Mouse (Mus musculus) liver, embryonic 14.5 days (tissue): ENCODE data around the gene Tiam2. TPM values are rescaled to one million over a fixed set of nuclear protein-coding genes. Genes with fewer than 3 reads are reported as not detected.

Experiments used
- ATAC-seq: fragments of 200-750 bp; cut with Nextera tagmentation; 2 replicates; pipeline ENCODE4 v1.8.0; 2017; ENCODE audit warnings: moderate number of reproducible peaks, mild to moderate bottlenecking, moderate library complexity; ENCODE audit not compliant: insufficient read depth
- DNase-seq, 3 experiments: peaks; one replicate each; pipeline ENCODE4 v3.0.0-alpha.2; 2012 to 2013; ENCODE audit warnings: low read depth in 3 of 3, low spot score in 3 of 3
- H3K27ac ChIP-seq: fragments of 300-500 bp; sonication (generic); 2 replicates; pipeline ENCODE4 v1.5.1; 2014; ENCODE audit warnings: moderate library complexity, mild to moderate bottlenecking, control low read depth, inconsistent platforms
- H3K27me3 ChIP-seq: fragments of 300-500 bp; sonication (generic); 2 replicates; pipeline ENCODE4 v1.6.1; 2014; ENCODE audit warnings: mild to moderate bottlenecking, low read length, moderate library complexity; ENCODE audit not compliant: control insufficient read depth, insufficient read depth
- H3K36me3 ChIP-seq: fragments of 300-500 bp; sonication (generic); replicated peaks from 2 replicates; pipeline ENCODE4 v1.6.1; 2014; ENCODE audit warnings: low read depth; ENCODE audit not compliant: control insufficient read depth, insufficient read depth
- H3K4me1 ChIP-seq, 2 experiments: fragments of 200-500 bp in 1 of 2; fragments of 300-500 bp in 1 of 2; sonication (generic) in 1 of 2; replicated peaks; 2 replicates each; pipeline ENCODE4 v1.6.1; 2012 to 2014; ENCODE audit warnings: antibody characterized with exemption in 1 of 2, inconsistent platforms in 1 of 2, low read length in 1 of 2; ENCODE audit not compliant: control insufficient read depth in 2 of 2, insufficient read depth in 2 of 2
- H3K4me2 ChIP-seq: fragments of 300-500 bp; sonication (generic); 2 replicates; pipeline ENCODE4 v1.6.1; 2014; ENCODE audit warnings: low read depth, mild to moderate bottlenecking, control low read depth, moderate library complexity
- H3K4me3 ChIP-seq, 2 experiments: fragments of 200-500 bp in 1 of 2; fragments of 300-500 bp in 1 of 2; sonication (generic) in 1 of 2; 2 replicates each; pipeline ENCODE4 v1.5.1; 2012 to 2014; ENCODE audit warnings: low read depth in 2 of 2, low read length in 2 of 2, mild to moderate bottlenecking in 2 of 2, control low read depth in 1 of 2, inconsistent platforms in 1 of 2, moderate library complexity in 1 of 2; ENCODE audit not compliant: insufficient read depth in 1 of 2
- H3K9ac ChIP-seq: fragments of 300-500 bp; sonication (generic); replicated peaks from 2 replicates; pipeline ENCODE4 v1.6.1; 2014; ENCODE audit warnings: mild to moderate bottlenecking, control low read depth, moderate library complexity
- H3K9me3 ChIP-seq: fragments of 300-500 bp; sonication (generic); 2 replicates; pipeline ENCODE4 v1.6.1; 2016; ENCODE audit warnings: low read length, mixed read lengths; ENCODE audit not compliant: control insufficient read depth
- CTCF ChIP-seq: IDR thresholded peaks from 2 replicates; pipeline ENCODE4 v1.5.1; 2016; ENCODE audit warnings: antibody characterized with exemption, low read depth, control low read depth
- EP300 ChIP-seq: IDR thresholded peaks from 2 replicates; pipeline ENCODE4 v1.6.1; 2016; ENCODE audit warnings: antibody characterized with exemption, low read depth
- WGBS: fragments of 180-500 bp; shearing (Covaris S2); extraction: QIAGEN DNeasy Blood & Tissue Kit; methylation state at CpG from one replicate; pipeline ENCODE4 v1.1.7; 2014; ENCODE audit not compliant: insufficient replicate concordance; 5-methylcytosine and 5-hydroxymethylcytosine counted together
- polyA plus RNA-seq, 2 experiments: library from polyadenylated mRNA; depleted of rRNA in 1 of 2; stranded (reverse) in 1 of 2; unstranded in 1 of 2; fragments of >200 nt; fragmentation: Nextera tagmentation in 1 of 2; extraction: Ambion mirVana in 1 of 2; gene quantifications; 2 replicates each; pipeline versions ENCODE4 v1.2.1 to v1.2.3; 2012 to 2014

Tiam2 gene
- polyA plus RNA-seq, 2 experiments, result 0.30 to 0.60 TPM

DNA sequence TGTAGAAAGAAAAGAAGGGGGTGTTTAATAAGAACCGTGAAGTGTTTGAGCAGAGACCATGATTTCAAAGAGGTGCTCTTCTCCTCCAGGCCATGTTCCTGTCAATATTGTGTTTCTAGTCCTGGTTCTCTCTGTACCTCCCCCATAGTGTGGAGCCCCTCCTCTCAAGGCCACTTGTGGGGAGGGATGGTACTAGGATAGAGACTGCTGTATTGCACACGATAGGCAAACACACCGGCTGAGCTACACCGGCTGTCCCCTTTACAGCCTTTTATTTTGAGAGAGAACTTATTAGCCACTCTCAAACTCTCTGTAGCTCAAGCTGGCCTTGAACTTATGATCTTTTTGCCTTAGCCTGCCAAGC is 11.1 kb downstream of the Tiam2 start:
- Histone ChIP-seq H3K4me3 (no peak overlapping the region), H3K27me3 (no peaks in the 10 kb centered on the region), H3K9me3 (no peaks in the 10 kb centered on the region), H3K4me2 (no peak overlapping the region), H3K36me3 (no peaks in the 10 kb centered on the region), H3K4me1 (no peaks in the 10 kb centered on the region), H3K27ac (no peak overlapping the region), H3K9ac (no peak overlapping the region)
- DNase-seq, result no peak
- TF ChIP-seq EP300, result no peak
- TF ChIP-seq CTCF, result no peak
- ATAC-seq, result no peak
- 66% methylated on average over 4 of the region's 4 CpGs for WGBS

DNA sequence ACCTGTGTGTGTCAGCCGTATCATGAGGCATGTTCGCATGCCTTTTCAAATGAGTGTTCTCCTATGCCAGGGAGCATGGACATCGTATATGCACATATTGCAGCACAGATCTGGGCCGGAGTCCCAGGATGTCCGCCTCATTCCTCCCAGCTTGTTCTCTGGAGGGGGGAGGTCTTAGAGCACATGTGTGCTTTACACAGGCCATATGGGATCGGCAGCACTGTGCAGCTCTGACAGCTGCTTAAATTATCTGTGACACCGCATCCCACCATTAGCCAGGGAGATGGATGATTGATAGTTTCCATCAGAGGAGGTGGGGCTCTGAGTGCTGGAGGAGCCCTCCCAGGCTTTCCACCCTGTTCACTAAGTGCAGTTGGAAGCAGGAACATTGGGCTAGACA is 12.4 kb downstream of the Tiam2 start:
- H3K4me2 ChIP-seq, result no peak overlapping the region
- no peaks in the 10 kb centered on the region for H3K9me3 ChIP-seq
- DNase-seq (no peak), ATAC-seq (no peak)
- H3K27ac ChIP-seq, result no peak overlapping the region
- no peak overlapping the region for H3K4me3 ChIP-seq
- no peak for TF ChIP-seq EP300
- no peak for TF ChIP-seq CTCF
- no peaks in the 10 kb centered on the region for H3K27me3 ChIP-seq
- no peaks in the 10 kb centered on the region for H3K36me3 ChIP-seq
- H3K9ac ChIP-seq, result no peak overlapping the region
- 72% methylated on average over 7 of the region's 7 CpGs for WGBS
- H3K4me1 ChIP-seq, result no peaks in the 10 kb centered on the region

DNA sequence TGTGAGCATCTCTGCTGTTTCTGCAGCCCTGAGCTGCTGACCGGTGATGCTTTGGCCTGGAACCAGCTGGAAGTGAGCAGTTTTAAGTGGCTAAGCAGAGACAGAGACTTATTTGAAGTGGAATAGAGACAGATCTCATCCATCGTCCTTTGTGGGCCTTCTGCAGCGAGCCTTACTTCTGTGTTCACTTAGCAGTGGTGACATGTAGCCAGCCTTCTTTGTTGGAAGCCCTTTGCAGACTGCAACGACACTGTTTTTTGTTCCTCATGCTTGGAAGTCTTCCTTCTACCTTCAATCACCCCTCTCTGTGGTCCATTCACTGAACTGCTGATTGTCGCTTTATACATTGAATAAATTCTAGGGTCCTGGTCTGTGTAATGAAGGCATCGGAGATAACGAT is 18.5 kb downstream of the Tiam2 start:
- no peaks in the 10 kb centered on the region for H3K36me3 ChIP-seq
- no peak overlapping the region for H3K4me2 ChIP-seq
- no peak for DNase-seq
- no peaks in the 10 kb centered on the region for H3K9me3 ChIP-seq
- no peaks in the 10 kb centered on the region for H3K27me3 ChIP-seq
- H3K4me3 ChIP-seq, result no peak overlapping the region
- H3K27ac ChIP-seq, result no peak overlapping the region
- H3K4me1 ChIP-seq, result no peaks in the 10 kb centered on the region
- ATAC-seq, result no peak
- WGBS, result 66% methylated on average over 7 of the region's 7 CpGs
- TF ChIP-seq EP300 (no peak), CTCF (no peak)
- no peak overlapping the region for H3K9ac ChIP-seq

- WGBS, result 59% methylated on average over 12 of the region's 12 CpGs
- TF ChIP-seq CTCF (no peak), EP300 (no peak)
- H3K27ac ChIP-seq, result no peak overlapping the region
- no peak overlapping the region for H3K4me3 ChIP-seq
- no peak overlapping the region for H3K4me2 ChIP-seq
- H3K27me3 ChIP-seq, result no peaks in the 10 kb centered on the region
- DNase-seq (no peak), ATAC-seq (no peak)
- H3K36me3 ChIP-seq, result no peaks in the 10 kb centered on the region
- H3K4me1 ChIP-seq, result no peaks in the 10 kb centered on the region
- H3K9me3 ChIP-seq, result no peaks in the 10 kb centered on the region
- H3K9ac ChIP-seq, result no peak overlapping the region
Measured at GRCm38 (mm10) chr17:3345276-3345885, 19.0 kb downstream of the Tiam2 start.

GRCm38 (mm10) chr17:3347800-3348199 is 21.4 kb downstream of the Tiam2 start:
- no peak overlapping the region for H3K27ac ChIP-seq
- WGBS, result 54% methylated on average over 2 of the region's 2 CpGs
- no peaks in the 10 kb centered on the region for H3K9me3 ChIP-seq
- no peak overlapping the region for H3K4me3 ChIP-seq
- TF ChIP-seq CTCF (no peak), EP300 (no peak)
- DNase-seq (no peak), ATAC-seq (no peak)
- no peaks in the 10 kb centered on the region for H3K36me3 ChIP-seq
- no peak overlapping the region for H3K4me2 ChIP-seq
- no peaks in the 10 kb centered on the region for H3K27me3 ChIP-seq
- no peak overlapping the region for H3K9ac ChIP-seq
- no peaks in the 10 kb centered on the region for H3K4me1 ChIP-seq
